Mouse (Mus musculus) megakaryocyte, embryonic 14.5 days (primary cell): Measurements from ENCODE around the gene Inhbb.

Experiments used
- FLI1 ChIP-seq: IDR thresholded peaks from 2 replicates; pipeline ENCODE4 v1.6.1; 2012; ENCODE audit warnings: low read length, inconsistent platforms, mixed read lengths
- GATA1 ChIP-seq: IDR thresholded peaks from 3 replicates; pipeline ENCODE4 v1.6.1; 2012; ENCODE audit warnings: mixed read lengths, low read length, inconsistent platforms, borderline replicate concordance

DNA sequence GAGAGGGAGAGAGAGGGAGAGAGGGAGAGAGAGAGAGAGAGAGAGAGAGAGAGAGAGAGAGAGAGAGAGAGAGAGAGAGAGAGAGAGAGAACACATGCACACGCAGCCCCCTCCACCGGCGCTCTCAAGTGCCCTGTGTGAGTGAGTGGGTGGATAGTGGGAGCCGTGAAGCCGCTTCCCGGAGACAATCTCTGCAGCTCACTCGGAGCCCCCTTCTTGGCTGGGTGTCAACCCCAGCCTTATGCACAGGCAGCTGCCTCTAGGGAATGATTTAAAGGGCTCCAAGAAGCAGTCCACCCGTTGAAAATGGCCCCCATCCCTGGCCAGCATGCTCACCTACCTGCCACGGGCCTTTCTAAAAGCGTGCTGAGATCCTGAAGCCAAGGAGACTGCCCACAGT lies 38.1 kb downstream of the Inhbb start:
- TF ChIP-seq GATA1, result no peak
- TF ChIP-seq FLI1, result no peak
